Mouse (Mus musculus) small intestine, adult 2 months (tissue): ENCODE measurements around the gene Gli3. TPM values are rescaled to one million over a fixed set of nuclear protein-coding genes. Genes with fewer than 3 reads are reported as not detected.

Experiments used
- H3K27ac ChIP-seq: fragments of 200-500 bp; 2 replicates; pipeline ENCODE4 v1.5.1; 2012; ENCODE audit warnings: low read depth, low read length, control low read depth, inconsistent platforms; ENCODE audit not compliant: insufficient read depth
- H3K27me3 ChIP-seq: fragments of 200-500 bp; 2 replicates; pipeline ENCODE4 v1.6.1; 2012; ENCODE audit warnings: mild to moderate bottlenecking, moderate library complexity, low read length, inconsistent platforms; ENCODE audit not compliant: control insufficient read depth, insufficient read depth
- H3K36me3 ChIP-seq: fragments of 200-500 bp; 2 replicates; pipeline ENCODE4 v1.6.1; 2012; ENCODE audit warnings: mild to moderate bottlenecking, low read length, control low read depth, inconsistent platforms; ENCODE audit not compliant: control insufficient read depth, insufficient read depth
- H3K4me1 ChIP-seq: fragments of 200-500 bp; 2 replicates; pipeline ENCODE4 v1.6.1; 2012; ENCODE audit warnings: low read length, inconsistent platforms, mixed read lengths; ENCODE audit not compliant: control insufficient read depth, insufficient read depth, insufficient read length
- H3K4me3 ChIP-seq: fragments of 200-500 bp; 2 replicates; pipeline ENCODE4 v1.5.1; 2012; ENCODE audit warnings: low read depth, mild to moderate bottlenecking, control low read depth, inconsistent platforms, low read length, moderate library complexity
- CTCF ChIP-seq: fragments of 200-500 bp; IDR thresholded peaks from 2 replicates; pipeline ENCODE4 v1.5.1; 2012; ENCODE audit warnings: low read depth, mild to moderate bottlenecking, control low read depth, inconsistent platforms, low read length, moderate library complexity, mixed read lengths; ENCODE audit not compliant: insufficient replicate concordance, insufficient read length; ENCODE audit errors: extremely low read depth
- POLR2A ChIP-seq: fragments of 200-500 bp; IDR thresholded peaks from 2 replicates; pipeline ENCODE4 v1.6.1; 2012; ENCODE audit warnings: low read depth, mild to moderate bottlenecking, control low read depth, inconsistent platforms, low read length, moderate library complexity
- WGBS: fragments of 180-500 bp; shearing (Covaris S2); methylation state at CpG from one replicate; pipeline ENCODE4 v1.1.7; 2018; 5-methylcytosine and 5-hydroxymethylcytosine counted together
- polyA plus RNA-seq: library from polyadenylated mRNA; depleted of rRNA; stranded (reverse); fragments of >200 nt; gene quantifications from 2 replicates; pipeline ENCODE4 v1.2.3, GENCODE M21; 2012

The Gli3 gene
- polyA plus RNA-seq, 1 experiment = 0.96 TPM

- no peak for TF ChIP-seq CTCF
- no peak for TF ChIP-seq POLR2A
- 84% methylated on average over 10 of the region's 10 CpGs for whole genome bisulfite sequencing
- no peak overlapping the region for H3K27ac ChIP-seq
- H3K4me3 ChIP-seq = no peak overlapping the region
- no peaks in the 10 kb centered on the region for H3K27me3 ChIP-seq
- H3K4me1 ChIP-seq = no peaks in the 10 kb centered on the region
- H3K36me3 ChIP-seq = no peaks in the 10 kb centered on the region
Observed at GRCm38 (mm10) chr13:15662375-15662774, 199.3 kb downstream of the Gli3 start.

- Histone ChIP-seq H3K27me3 (no peaks in the 10 kb centered on the region), H3K27ac (no peak overlapping the region), H3K4me1 (no peaks in the 10 kb centered on the region), H3K4me3 (no peak overlapping the region), H3K36me3 (no peaks in the 10 kb centered on the region)
- WGBS = 57% methylated on average over 7 of the region's 7 CpGs
- TF ChIP-seq POLR2A = no peak
Observed at GRCm38 (mm10) chr13:15664580-15665201, 201.7 kb downstream of the Gli3 start.

- no peaks in the 10 kb centered on the region for H3K4me1 ChIP-seq
- H3K27ac ChIP-seq = no peak overlapping the region
- H3K27me3 ChIP-seq = no peaks in the 10 kb centered on the region
- no peak for TF ChIP-seq POLR2A
- TF ChIP-seq CTCF = no peak
- no peak overlapping the region for H3K4me3 ChIP-seq
- H3K36me3 ChIP-seq = no peaks in the 10 kb centered on the region
- WGBS = 85% methylated on average over 8 of the region's 8 CpGs
Observed at GRCm38 (mm10) chr13:15665514-15665913, 202.5 kb downstream of the Gli3 start.

GRCm38 (mm10) chr13:15670144-15670961 is 207.3 kb downstream of the Gli3 start:
- no peak overlapping the region for H3K27ac ChIP-seq
- 27% methylated on average over 9 of the region's 9 CpGs for WGBS
- TF ChIP-seq CTCF (no peak), POLR2A (no peak)
- H3K27me3 ChIP-seq = no peaks in the 10 kb centered on the region
- H3K4me3 ChIP-seq = no peak overlapping the region
- no peaks in the 10 kb centered on the region for H3K36me3 ChIP-seq
- H3K4me1 ChIP-seq = no peaks in the 10 kb centered on the region

GRCm38 (mm10) chr13:15670962-15671313 is 207.9 kb downstream of the Gli3 start:
- Histone ChIP-seq H3K4me3 (no peak overlapping the region), H3K4me1 (no peaks in the 10 kb centered on the region), H3K27ac (no peak overlapping the region), H3K36me3 (no peaks in the 10 kb centered on the region), H3K27me3 (no peaks in the 10 kb centered on the region)
- 16% methylated on average over 4 of the region's 4 CpGs for WGBS
- no peak for TF ChIP-seq CTCF
- TF ChIP-seq POLR2A = no peak

GRCm38 (mm10) chr13:15675480-15675879 is 212.4 kb downstream of the Gli3 start:
- Histone ChIP-seq H3K4me3 (no peak overlapping the region), H3K27ac (no peak overlapping the region)

GRCm38 (mm10) chr13:15677106-15677760 is 214.2 kb downstream of the Gli3 start:
- Histone ChIP-seq H3K36me3 (no peaks in the 10 kb centered on the region), H3K4me3 (no peak overlapping the region), H3K27me3 (no peaks in the 10 kb centered on the region), H3K27ac (no peak overlapping the region), H3K4me1 (no peaks in the 10 kb centered on the region)
- 80% methylated on average over 4 of the region's 4 CpGs for WGBS
- no peak for TF ChIP-seq CTCF
- TF ChIP-seq POLR2A = no peak

More at GRCm38 (mm10) chr13:15675480-15675879, 212.4 kb downstream of the Gli3 start:
- TF ChIP-seq CTCF (no peak), POLR2A (no peak)
- H3K4me1 ChIP-seq = no peaks in the 10 kb centered on the region
- no peaks in the 10 kb centered on the region for H3K36me3 ChIP-seq
- no peaks in the 10 kb centered on the region for H3K27me3 ChIP-seq
